Mouse (Mus musculus): ENCODE results near the gene Cd22. TPM values are rescaled to one million over a fixed set of nuclear protein-coding genes. Genes with fewer than 3 reads are reported as not detected.

The Cd22 gene
- polyA plus RNA-seq, 1 experiment: 0.41 TPM

- Histone ChIP-seq H3K27ac (ENCODE audit: control insufficient read depth, insufficient read depth, low read depth, low read length) (no peak within 1 kb of the TSS), H3K4me1 (ENCODE audit: control insufficient read depth, insufficient read depth, low read length) (peaks cover 11% of the 10 kb centered on the region), H3K27me3 (ENCODE audit: control insufficient read depth, insufficient read depth, low read length) (no peaks in the 10 kb centered on the region), H3K4me3 (ENCODE audit: control insufficient read depth, low read depth, low read length) (no peak within 1 kb of the TSS), H3K36me3 (ENCODE audit: control insufficient read depth, insufficient read depth, low read length) (no peaks in the 10 kb centered on the region)
- no peak for TF ChIP-seq POLR2A (IDR thresholded peaks at IDR 0.05; ENCODE audit: control insufficient read depth, low read depth, low read length)
- no peak for TF ChIP-seq CTCF (IDR thresholded peaks at IDR 0.05; ENCODE audit: control insufficient read depth, insufficient read depth, insufficient replicate concordance, low read depth, low read length)
Measured at GRCm38 (mm10) chr7:30823675-30824074, 56.5 kb downstream of the Cd22 start, which contains the start of gene Ffar2. TSS of gene Ffar2 (minus strand) at chr7:30823775.

- TF ChIP-seq POLR2A (IDR thresholded peaks at IDR 0.05; ENCODE audit: control insufficient read depth, low read depth, low read length) (no peak), CTCF (IDR thresholded peaks at IDR 0.05; ENCODE audit: control insufficient read depth, insufficient read depth, insufficient replicate concordance, low read depth, low read length) (no peak)
- Histone ChIP-seq H3K27me3 (ENCODE audit: control insufficient read depth, insufficient read depth, low read length) (no peaks in the 10 kb centered on the region), H3K4me3 (ENCODE audit: control insufficient read depth, low read depth, low read length) (no peak overlapping the region)
Measured at GRCm38 (mm10) chr7:30821532-30821931, 58.6 kb downstream of the Cd22 start.

GRCm38 (mm10) chr7:30820854-30821445, 59.2 kb downstream of the Cd22 start:
- no peak overlapping the region for H3K27ac ChIP-seq (ENCODE audit: control insufficient read depth, insufficient read depth, low read depth, low read length)
- no peaks in the 10 kb centered on the region for H3K36me3 ChIP-seq (ENCODE audit: control insufficient read depth, insufficient read depth, low read length)
- H3K27me3 ChIP-seq (ENCODE audit: control insufficient read depth, insufficient read depth, low read length): no peaks in the 10 kb centered on the region
- no peak for TF ChIP-seq POLR2A (IDR thresholded peaks at IDR 0.05; ENCODE audit: control insufficient read depth, low read depth, low read length)
- TF ChIP-seq CTCF (IDR thresholded peaks at IDR 0.05; ENCODE audit: control insufficient read depth, insufficient read depth, insufficient replicate concordance, low read depth, low read length): no peak
- H3K4me3 ChIP-seq (ENCODE audit: control insufficient read depth, low read depth, low read length): no peak overlapping the region
- H3K4me1 ChIP-seq (ENCODE audit: control insufficient read depth, insufficient read depth, low read length): peaks cover 11% of the 10 kb centered on the region

More at GRCm38 (mm10) chr7:30821532-30821931, 58.6 kb downstream of the Cd22 start:
- H3K4me1 ChIP-seq (ENCODE audit: control insufficient read depth, insufficient read depth, low read length): peaks cover 11% of the 10 kb centered on the region
- H3K27ac ChIP-seq (ENCODE audit: control insufficient read depth, insufficient read depth, low read depth, low read length): no peak overlapping the region
- H3K36me3 ChIP-seq (ENCODE audit: control insufficient read depth, insufficient read depth, low read length): no peaks in the 10 kb centered on the region

GRCm38 (mm10) chr7:30820131-30820530, 60.0 kb downstream of the Cd22 start:
- Histone ChIP-seq H3K4me3 (ENCODE audit: control insufficient read depth, low read depth, low read length) (no peak overlapping the region), H3K27me3 (ENCODE audit: control insufficient read depth, insufficient read depth, low read length) (no peaks in the 10 kb centered on the region), H3K4me1 (ENCODE audit: control insufficient read depth, insufficient read depth, low read length) (peaks cover 11% of the 10 kb centered on the region), H3K36me3 (ENCODE audit: control insufficient read depth, insufficient read depth, low read length) (no peaks in the 10 kb centered on the region), H3K27ac (ENCODE audit: control insufficient read depth, insufficient read depth, low read depth, low read length) (no peak overlapping the region)
- TF ChIP-seq POLR2A (IDR thresholded peaks at IDR 0.05; ENCODE audit: control insufficient read depth, low read depth, low read length) (no peak), CTCF (IDR thresholded peaks at IDR 0.05; ENCODE audit: control insufficient read depth, insufficient read depth, insufficient replicate concordance, low read depth, low read length) (no peak)

Other genes with a start within 250 kb of the Cd22 start
- gene Etv2, start 244.5 kb downstream of the Cd22 start, polyA plus RNA-seq (2012; rRNA removed): 7.9 and 8.4 TPM in 2 replicates
- gene Rbm42, start 230.0 kb downstream of the Cd22 start, polyA plus RNA-seq (2012; rRNA removed): 27.1 and 33.0 TPM in 2 replicates
- gene Haus5, start 215.3 kb downstream of the Cd22 start, polyA plus RNA-seq (2012; rRNA removed): 21.1 and 22.4 TPM in 2 replicates
- gene Pmis2, start 208.7 kb downstream of the Cd22 start, polyA plus RNA-seq (2012; rRNA removed): 142 and 177 TPM in 2 replicates
- 88.8 and 103 TPM in 2 replicates for gene 2200002J24Rik, start 181.4 kb downstream of the Cd22 start, polyA plus RNA-seq (2012; rRNA removed)
- gene Atp4a, start 168.1 kb downstream of the Cd22 start, polyA plus RNA-seq (2012; rRNA removed): 2.7 TPM in 2 replicates
- 161 and 171 TPM in 2 replicates for gene Tmem147, start 150.8 kb downstream of the Cd22 start, polyA plus RNA-seq (2012; rRNA removed)
- 4,298 and 4,420 TPM in 2 replicates for gene Gapdhs, start 136.7 kb downstream of the Cd22 start, polyA plus RNA-seq (2012; rRNA removed)
- gene Sbsn, start 128.9 kb downstream of the Cd22 start, polyA plus RNA-seq (2012; rRNA removed): 4.6 and 4.7 TPM in 2 replicates
- gene Dmkn, start 116.6 kb downstream of the Cd22 start, polyA plus RNA-seq (2012; rRNA removed): 7.1 and 9.2 TPM in 2 replicates
- 0.41 TPM in 1 of 2 replicates, not detected in the other for gene Krtdap, start 92.4 kb downstream of the Cd22 start, polyA plus RNA-seq (2012; rRNA removed)
- gene Ffar2, start 56.6 kb downstream of the Cd22 start, polyA plus RNA-seq (2012; rRNA removed): 0.09 and 0.14 TPM in 2 replicates
- gene Ffar3, start 24.2 kb downstream of the Cd22 start, polyA plus RNA-seq (2012; rRNA removed): not detected in 2 replicates
- 0.55 and 0.62 TPM in 2 replicates for gene Ffar1, start 18.8 kb downstream of the Cd22 start, polyA plus RNA-seq (2012; rRNA removed)
- 18.2 and 21.3 TPM in 2 replicates for gene Mag, start 34.5 kb upstream of the Cd22 start, polyA plus RNA-seq (2012; rRNA removed)
- 0.38 and 1.5 TPM in 2 replicates for gene Hamp2, start 44.3 kb upstream of the Cd22 start, polyA plus RNA-seq (2012; rRNA removed)
- gene Hamp, start 63.7 kb upstream of the Cd22 start, polyA plus RNA-seq (2012; rRNA removed): not detected in 2 replicates
- 27.0 and 31.3 TPM in 2 replicates for gene Usf2, start 76.5 kb upstream of the Cd22 start, polyA plus RNA-seq (2012; rRNA removed)
- 24.4 and 30.2 TPM in 2 replicates for gene Lsr, start 93.1 kb upstream of the Cd22 start, polyA plus RNA-seq (2012; rRNA removed)
- 524 and 525 TPM in 2 replicates for gene Fam187b, start 93.4 kb upstream of the Cd22 start, polyA plus RNA-seq (2012; rRNA removed)
- 8.3 and 12.1 TPM in 2 replicates for gene Fxyd5, start 162.1 kb upstream of the Cd22 start, polyA plus RNA-seq (2012; rRNA removed)
- 1.3 and 1.6 TPM in 2 replicates for gene Fxyd7, start 171.1 kb upstream of the Cd22 start, polyA plus RNA-seq (2012; rRNA removed)
- 94.7 and 104 TPM in 2 replicates for gene Fxyd1, start 176.9 kb upstream of the Cd22 start, polyA plus RNA-seq (2012; rRNA removed)
- 2.0 TPM in 2 replicates for gene Lgi4, start 179.0 kb upstream of the Cd22 start, polyA plus RNA-seq (2012; rRNA removed)
- gene Fxyd3, start 196.4 kb upstream of the Cd22 start, polyA plus RNA-seq (2012; rRNA removed): 0.64 and 6.4 TPM in 2 replicates
- gene Hpn, start 234.9 kb upstream of the Cd22 start, polyA plus RNA-seq (2012; rRNA removed): 0.73 and 2.1 TPM in 2 replicates
- gene Scn1b, start 246.7 kb upstream of the Cd22 start, polyA plus RNA-seq (2012; rRNA removed): 1.4 and 1.8 TPM in 2 replicates

Measured in testis, adult 2 months (tissue).